Mouse (Mus musculus) adrenal gland, postnatal 14 days (tissue): ENCODE results near the gene Rad9b. TPM values are rescaled to one million over a fixed set of nuclear protein-coding genes. Genes with fewer than 3 reads are reported as not detected.
"Not testable (repeated sequence)": the region's sequence is repeated elsewhere in the genome, so short reads cannot be mapped to it uniquely, and the experiment has no call there.

ENCODE experiments used
- DNase-seq: peaks from one replicate; pipeline ENCODE4 v3.0.0; 2021; ENCODE audit warnings: mixed read lengths
- total RNA-seq: library from RNA; stranded (reverse); gene quantifications from 2 replicates; pipeline ENCODE4 v1.2.3, GENCODE M21; 2021

Rad9b gene
- total RNA-seq, 1 experiment from 2014 or later = 4.0 TPM

- DNase-seq = peak; percentile 61
These were observed 17.7 kb upstream of the Rad9b start, which contains the start of gene Gpn3 for GRCm38 (mm10) chr5:122371591-122372191. Gpn3 (plus strand) TSS chr5:122371876.

- DNase-seq = no peak
These were observed 547 bp upstream of the Rad9b start for GRCm38 (mm10) chr5:122354492-122355067.

- DNase-seq = no peak
These were observed 8.3 kb downstream of the Rad9b start for GRCm38 (mm10) chr5:122345777-122346176.

- DNase-seq = peak; percentile 88
These were observed 9.8 kb downstream of the Rad9b start for GRCm38 (mm10) chr5:122344260-122344659.

GRCm38 (mm10) chr5:122343768-122344167, 10.3 kb downstream of the Rad9b start:
- DNase-seq = no peak

- no peak for DNase-seq
These were observed 11.2 kb downstream of the Rad9b start for GRCm38 (mm10) chr5:122342874-122343273.

- DNase-seq = no peak
These were observed 17.3 kb downstream of the Rad9b start for GRCm38 (mm10) chr5:122336554-122337294.

- no peak for DNase-seq
These were observed 19.4 kb downstream of the Rad9b start for GRCm38 (mm10) chr5:122334682-122335081.

- no peak for DNase-seq
These were observed 23.8 kb downstream of the Rad9b start for GRCm38 (mm10) chr5:122330269-122330668.

GRCm38 (mm10) chr5:122327283-122327682, 26.8 kb downstream of the Rad9b start:
- no peak for DNase-seq

GRCm38 (mm10) chr5:122325477-122325876, 28.6 kb downstream of the Rad9b start:
- no peak for DNase-seq

GRCm38 (mm10) chr5:122324608-122325431, 29.2 kb downstream of the Rad9b start:
- DNase-seq = peak; percentile 75

GRCm38 (mm10) chr5:122323523-122323922, 30.5 kb downstream of the Rad9b start:
- DNase-seq = no peak

- no peak for DNase-seq
These were observed 33.7 kb downstream of the Rad9b start for GRCm38 (mm10) chr5:122320205-122320781.

GRCm38 (mm10) chr5:122319474-122320204, 34.4 kb downstream of the Rad9b start:
- DNase-seq = peak; percentile 57

- DNase-seq = not testable (repeated sequence)
These were observed 35.1 kb downstream of the Rad9b start for GRCm38 (mm10) chr5:122318976-122319375.

GRCm38 (mm10) chr5:122318100-122318499, 35.9 kb downstream of the Rad9b start:
- DNase-seq = peak; percentile 49

- DNase-seq = peak; percentile 70
These were observed 36.5 kb downstream of the Rad9b start for GRCm38 (mm10) chr5:122317329-122318045.

- DNase-seq = peak; percentile 92
These were observed 38.9 kb downstream of the Rad9b start for GRCm38 (mm10) chr5:122314966-122315667.
